Mouse (Mus musculus): ENCODE measurements around the gene Ifnz. TPM values are rescaled to one million over a fixed set of nuclear protein-coding genes. Genes with fewer than 3 reads are reported as not detected.
"Not testable (repeated sequence)": the region's sequence is repeated elsewhere in the genome, so short reads cannot be mapped to it uniquely, and the experiment has no call there.

Ifnz gene
- polyA plus RNA-seq, 1 experiment from 2014 or later: not detected

- not testable (repeated sequence) for H3K4me1 ChIP-seq; H3K27ac ChIP-seq; H3K9ac ChIP-seq; H3K4me2 ChIP-seq; H3K4me3 ChIP-seq (replicated peaks); H3K27me3 ChIP-seq; ATAC-seq (replicated peaks; ENCODE audit: low FRiP score); H3K36me3 ChIP-seq; H3K9me3 ChIP-seq (replicated peaks)
- no CpG with 5 or more reads among the region's 28 CpGs for WGBS
Observed at GRCm38 (mm10) chr4:88791250-88791649, 9.3 kb downstream of the Ifnz start, which contains the start of gene Gm13278. Gm13278 (plus strand) TSS chr4:88791550.

- not testable (repeated sequence) for H3K9me3 ChIP-seq (replicated peaks); H3K36me3 ChIP-seq; H3K4me3 ChIP-seq (replicated peaks); H3K27me3 ChIP-seq; H3K9ac ChIP-seq; H3K4me1 ChIP-seq; ATAC-seq (replicated peaks; ENCODE audit: low FRiP score); H3K4me2 ChIP-seq; H3K27ac ChIP-seq
- WGBS: 2% methylated on average over 19 of the region's 52 CpGs
Observed at GRCm38 (mm10) chr4:88793936-88794675, 12.2 kb downstream of the Ifnz start, which contains the start of gene Gm13275. Gm13275 (plus strand) TSS chr4:88794487.

- H3K4me2 ChIP-seq; ATAC-seq (replicated peaks; ENCODE audit: low FRiP score); H3K36me3 ChIP-seq; H3K4me1 ChIP-seq; H3K27me3 ChIP-seq; H3K4me3 ChIP-seq (replicated peaks); H3K9ac ChIP-seq; H3K9me3 ChIP-seq (replicated peaks); H3K27ac ChIP-seq: not testable (repeated sequence)
- no CpG with 5 or more reads among the region's 28 CpGs for WGBS
Observed at GRCm38 (mm10) chr4:88797097-88797496, 15.2 kb downstream of the Ifnz start, which contains the start of gene Gm13279. Gm13279 (plus strand) TSS chr4:88797397.

GRCm38 (mm10) chr4:88799365-88799764 lies 17.4 kb downstream of the Ifnz start, which contains the start of gene Gm13285:
Gm13285 (plus strand) TSS chr4:88799665.
- WGBS: 13% methylated on average over 6 of the region's 7 CpGs
- not testable (repeated sequence) for H3K4me3 ChIP-seq (replicated peaks); H3K27ac ChIP-seq; ATAC-seq (replicated peaks; ENCODE audit: low FRiP score); H3K9me3 ChIP-seq (replicated peaks); H3K4me2 ChIP-seq; H3K27me3 ChIP-seq; H3K36me3 ChIP-seq; H3K9ac ChIP-seq; H3K4me1 ChIP-seq

DNA sequence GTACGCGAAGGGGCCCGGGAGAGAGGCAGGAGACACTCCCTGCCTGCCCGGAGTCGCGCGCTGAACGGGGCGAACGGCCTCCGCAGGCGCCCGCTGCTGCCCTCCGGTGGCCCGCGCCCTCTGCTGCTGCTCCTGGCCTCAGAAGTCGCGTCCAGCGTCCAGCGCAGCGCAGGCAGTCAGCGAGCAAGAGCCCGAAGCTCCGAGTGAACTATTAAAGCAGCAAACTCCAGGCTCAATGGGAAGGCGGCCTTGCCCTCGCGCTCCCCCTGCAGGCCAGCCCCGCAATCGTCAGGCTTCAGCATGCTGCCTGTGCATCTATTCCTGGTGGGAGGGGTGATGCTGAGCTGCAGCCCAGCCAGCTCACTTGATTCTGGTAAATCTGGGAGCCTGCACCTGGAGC lies 21.0 kb downstream of the Ifnz start, which contains the start of gene Gm13287:
Gm13287 (plus strand) TSS at position 301 of the 400 bp plus-strand sequence.
- not testable (repeated sequence) for H3K4me2 ChIP-seq, H3K9ac ChIP-seq
- WGBS: no CpG with 5 or more reads among the region's 29 CpGs

DNA sequence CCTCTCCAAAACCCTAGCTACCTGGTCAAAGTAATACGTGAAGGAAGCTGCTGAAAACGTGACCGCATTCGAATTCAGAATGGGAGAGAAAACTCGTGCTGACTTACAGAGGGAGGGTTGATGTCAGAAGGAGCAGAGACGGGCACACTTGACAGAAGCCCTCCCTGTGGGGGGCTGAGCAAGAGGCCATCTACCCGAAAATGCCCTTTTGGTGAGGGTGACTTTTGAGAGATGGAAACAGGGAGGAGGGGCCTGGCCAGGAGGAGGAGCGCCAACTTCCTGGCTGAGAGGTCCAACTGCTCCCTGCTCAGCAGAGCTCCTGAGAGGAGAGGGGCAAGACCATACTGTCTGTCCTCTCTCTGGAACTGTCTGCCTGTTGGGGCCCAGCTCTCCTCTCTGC lies 23.3 kb downstream of the Ifnz start, which contains the start of gene Gm13288:
Gm13288 (plus strand) TSS at position 301 of the 400 bp plus-strand sequence.
- H3K36me3 ChIP-seq; H3K9me3 ChIP-seq (replicated peaks); H3K4me1 ChIP-seq; ATAC-seq (replicated peaks; ENCODE audit: low FRiP score); H3K4me3 ChIP-seq (replicated peaks); H3K27ac ChIP-seq; H3K9ac ChIP-seq: not testable (repeated sequence)
- Histone ChIP-seq H3K27me3 (peaks cover 16% of the 10 kb centered on the region), H3K4me2 (peak within 1 kb of the TSS; percentile 44; the same call in 1 of the 2 replicates)
- no CpG with 5 or more reads among the region's 8 CpGs for WGBS

More for the DNA sequence above, 21.0 kb downstream of the Ifnz start, which contains the start of gene Gm13287:
- H3K4me1 ChIP-seq; H3K9me3 ChIP-seq (replicated peaks); H3K36me3 ChIP-seq; H3K4me3 ChIP-seq (replicated peaks); ATAC-seq (replicated peaks; ENCODE audit: low FRiP score); H3K27ac ChIP-seq; H3K27me3 ChIP-seq: not testable (repeated sequence)

DNA sequence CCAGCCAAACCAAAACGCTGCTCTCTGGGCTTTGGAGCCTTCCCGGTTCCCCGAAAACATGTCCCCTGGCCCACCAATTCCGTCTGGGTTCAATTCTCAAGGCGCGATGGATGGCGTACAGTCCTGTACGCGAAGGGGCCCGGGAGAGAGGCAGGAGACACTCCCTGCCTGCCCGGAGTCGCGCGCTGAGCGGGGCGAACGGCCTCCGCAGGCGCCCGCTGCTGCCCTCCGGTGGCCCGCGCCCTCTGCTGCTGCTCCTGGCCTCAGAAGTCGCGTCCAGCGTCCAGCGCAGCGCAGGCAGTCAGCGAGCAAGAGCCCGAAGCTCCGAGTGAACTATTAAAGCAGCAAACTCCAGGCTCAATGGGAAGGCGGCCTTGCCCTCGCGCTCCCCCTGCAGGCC lies 23.8 kb downstream of the Ifnz start:
- not testable (repeated sequence) for H3K9ac ChIP-seq; H3K36me3 ChIP-seq; ATAC-seq (replicated peaks; ENCODE audit: low FRiP score); H3K4me3 ChIP-seq (replicated peaks); H3K4me1 ChIP-seq; H3K9me3 ChIP-seq (replicated peaks); H3K27ac ChIP-seq
- peaks cover 16% of the 10 kb centered on the region for H3K27me3 ChIP-seq
- 0% methylated on average over 7 of the region's 34 CpGs for WGBS
- peak overlapping the region; percentile 44; the same call in 1 of the 2 replicates for H3K4me2 ChIP-seq

GRCm38 (mm10) chr4:88815928-88816327 lies 34.0 kb downstream of the Ifnz start, which contains the start of gene Ifna7:
Ifna7 (plus strand) TSS chr4:88816228.
- ATAC-seq (replicated peaks; ENCODE audit: low FRiP score): no peak
- no peak within 1 kb of the TSS for H3K9ac ChIP-seq
- H3K9me3 ChIP-seq (replicated peaks): no peaks in the 10 kb centered on the region
- no peaks in the 10 kb centered on the region for H3K4me1 ChIP-seq
- H3K27me3 ChIP-seq: no peaks in the 10 kb centered on the region; the same call in 1 of the 2 replicates
- no peak within 1 kb of the TSS for H3K4me3 ChIP-seq (replicated peaks)
- H3K27ac ChIP-seq: no peak within 1 kb of the TSS
- 59% methylated on average over 3 of the region's 3 CpGs for WGBS
- no peak within 1 kb of the TSS for H3K4me2 ChIP-seq
- no peaks in the 10 kb centered on the region for H3K36me3 ChIP-seq

- H3K4me1 ChIP-seq: no peaks in the 10 kb centered on the region
- ATAC-seq (replicated peaks; ENCODE audit: low FRiP score): no peak
- no peaks in the 10 kb centered on the region for H3K36me3 ChIP-seq
- H3K4me3 ChIP-seq (replicated peaks): no peak within 1 kb of the TSS
- no peak within 1 kb of the TSS for H3K9ac ChIP-seq
- H3K27ac ChIP-seq: no peak within 1 kb of the TSS
- no peak within 1 kb of the TSS for H3K4me2 ChIP-seq
- WGBS: 74% methylated on average over 1 of the region's 1 CpGs
- no peaks in the 10 kb centered on the region; the same call in 1 of the 2 replicates for H3K27me3 ChIP-seq
- H3K9me3 ChIP-seq (replicated peaks): no peaks in the 10 kb centered on the region
Observed at GRCm38 (mm10) chr4:88819659-88820058, 37.7 kb downstream of the Ifnz start, which contains the start of gene Ifna11. Ifna11 (plus strand) TSS chr4:88819959.

DNA sequence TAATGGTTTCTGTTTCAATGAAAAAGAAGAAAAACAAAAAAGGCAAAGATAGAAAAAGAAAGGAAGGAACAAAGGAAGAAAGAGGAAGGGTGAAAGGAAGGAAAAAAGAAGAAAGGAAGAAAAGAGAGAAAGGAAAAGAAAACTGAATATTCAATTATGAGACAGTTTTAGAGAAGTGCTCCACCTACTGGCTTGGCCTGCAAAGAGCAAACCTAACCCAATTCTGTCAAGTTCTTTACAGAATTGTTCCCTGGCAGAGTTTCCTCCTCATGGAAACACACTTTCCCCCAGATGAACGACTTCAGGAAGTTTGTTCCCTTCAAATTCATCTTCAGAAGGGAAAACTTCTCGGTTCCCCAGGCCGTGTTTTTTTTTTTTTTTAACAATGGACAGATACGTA lies 41.1 kb downstream of the Ifnz start:
- Histone ChIP-seq H3K27me3 (no peaks in the 10 kb centered on the region; the same call in 1 of the 2 replicates), H3K36me3 (no peaks in the 10 kb centered on the region), H3K4me1 (no peaks in the 10 kb centered on the region), H3K9ac (no peak overlapping the region), H3K27ac (no peak overlapping the region), H3K4me2 (no peak overlapping the region), H3K9me3 (replicated peaks) (no peaks in the 10 kb centered on the region), H3K4me3 (replicated peaks) (no peak overlapping the region)
- ATAC-seq (replicated peaks; ENCODE audit: low FRiP score): no peak
- WGBS: 25% methylated on average over 4 of the region's 4 CpGs

GRCm38 (mm10) chr4:88827116-88827515 lies 45.2 kb downstream of the Ifnz start, which contains the start of gene Ifna6:
Ifna6 (plus strand) TSS chr4:88827416.
- not testable (repeated sequence) for H3K9ac ChIP-seq; H3K27ac ChIP-seq; H3K36me3 ChIP-seq; H3K4me1 ChIP-seq; H3K27me3 ChIP-seq; ATAC-seq (replicated peaks; ENCODE audit: low FRiP score); H3K4me3 ChIP-seq (replicated peaks); H3K9me3 ChIP-seq (replicated peaks); H3K4me2 ChIP-seq

- 33% methylated on average over 4 of the region's 4 CpGs for WGBS
- no peak overlapping the region for H3K27ac ChIP-seq
- no peak for ATAC-seq (replicated peaks; ENCODE audit: low FRiP score)
- H3K4me1 ChIP-seq: no peaks in the 10 kb centered on the region
- no peak overlapping the region for H3K9ac ChIP-seq
- H3K9me3 ChIP-seq (replicated peaks): no peaks in the 10 kb centered on the region
- H3K4me2 ChIP-seq: no peak overlapping the region
- H3K27me3 ChIP-seq: no peaks in the 10 kb centered on the region; the same call in 1 of the 2 replicates
- no peak overlapping the region for H3K4me3 ChIP-seq (replicated peaks)
- H3K36me3 ChIP-seq: no peaks in the 10 kb centered on the region
Observed at GRCm38 (mm10) chr4:88830523-88830922, 48.6 kb downstream of the Ifnz start.
